10 mouse cellular contexts compared by ENCODE assay signal in genomic region chr13:95535461-95536116, GRCm38 (mm10). TPM values are rescaled to one million over a fixed set of nuclear protein-coding genes. Genes with fewer than 3 reads are reported as not detected.
DNase-seq lines count a peak whose midpoint lies in the region; ATAC-seq and TF ChIP-seq lines count a peak whose summit lies in the region.
"Had no signal": no experiment of that assay in that cellular context is flagged by ENCODE, and none has a peak within 500 bp of the region (broad histone marks: within the 10 kb centered on the region; RNA-seq: fewer than 3 reads in every experiment).

No protein-coding gene starts in this region.

- intact Hi-C loops in heart, postnatal 25 days (cut with DNase I) = no loop called here

- H3K36me3 ChIP-seq in heart, embryonic 10.5 days = no peaks in the 10 kb centered on the region
- H3K36me3 ChIP-seq in MEL (ENCODE audit: control insufficient read depth in 1 of 2, insufficient read depth in 2 of 2, low read length in 2 of 2) = peaks cover 0 to 3% of the 10 kb centered on the region in 2 experiments; a peak in 1 of 4 replicates
- no peaks in the 10 kb centered on the region for H3K36me3 ChIP-seq in forebrain, embryonic 13.5 days (ENCODE audit: poor library complexity, severe bottlenecking)

- 3% methylated on average over 11 of the region's 11 CpGs for WGBS in heart, embryonic 10.5 days
- WGBS in forebrain, embryonic 13.5 days = 4% methylated on average over 11 of the region's 11 CpGs

- ATAC-seq in forebrain, embryonic 13.5 days = peak; percentile 36; the same call in 1 of the 2 replicates
- ATAC-seq: inflammation-experienced regulatory T-cells, adult 6 months had no signal

- H3K79me2 ChIP-seq in MEL (ENCODE audit: control insufficient read depth, insufficient read depth, low read length, poor library complexity) = no peaks in the 10 kb centered on the region

- TF ChIP-seq EP300 in MEL (IDR thresholded peaks at IDR 0.05; ENCODE audit: low read depth in 1 of 2, low read length in 2 of 2) = peak in 1 of 2 experiments; percentile 38; a peak in 2 of 4 replicates

- DNase-seq in heart, embryonic 10.5 days (ENCODE audit: low spot score) = peak; percentile 72
- DNase-seq in heart, postnatal 25 days (ENCODE audit: low spot score) = no peak
- DNase-seq in MEL (ENCODE audit: low read depth, low spot score) = peak; percentile 16
- DNase-seq in lung, postnatal 25 days (ENCODE audit: low spot score) = peak; percentile 68
- no peak for DNase-seq in spleen, postnatal 4 days (ENCODE audit: low spot score in 2 of 2)
- DNase-seq in left cerebral cortex, adult 8-10 months (ENCODE audit: low spot score in 2 of 2) = no peak
- DNase-seq in cerebellum, adult 11-12 months = no peak

- peak overlapping the region; percentile 59 for H3K27ac ChIP-seq in heart, embryonic 10.5 days
- no peak overlapping the region for H3K27ac ChIP-seq in MEL (ENCODE audit: control insufficient read depth, low read depth, low read length)
- no peak overlapping the region for H3K27ac ChIP-seq in forebrain, embryonic 13.5 days

- no peaks in the 10 kb centered on the region for H3K9me3 ChIP-seq in heart, embryonic 10.5 days
- H3K9me3 ChIP-seq in MEL (replicated peaks; ENCODE audit: insufficient read depth, low read length) = no peaks in the 10 kb centered on the region
- no peaks in the 10 kb centered on the region for H3K9me3 ChIP-seq in forebrain, embryonic 13.5 days (replicated peaks)

- no peak for TF ChIP-seq POLR2A in MEL (IDR thresholded peaks at IDR 0.05; ENCODE audit: control insufficient read depth in 1 of 2, insufficient read depth in 1 of 2, low read depth in 1 of 2, low read length in 2 of 2, poor library complexity in 1 of 2)

- peak overlapping the region; percentile 47 for H3K4me2 ChIP-seq in forebrain, embryonic 13.5 days

- peaks cover 41% of the 10 kb centered on the region for H3K4me1 ChIP-seq in heart, embryonic 10.5 days
- H3K4me1 ChIP-seq in MEL (ENCODE audit: control insufficient read depth in 1 of 2, insufficient read depth in 2 of 2, low read length in 2 of 2) = peaks cover 0 to 6% of the 10 kb centered on the region in 2 experiments; a peak in 1 of 4 replicates
- H3K4me1 ChIP-seq in forebrain, embryonic 13.5 days = peaks cover 26% of the 10 kb centered on the region

- no peak for TF ChIP-seq CTCF in MEL (IDR thresholded peaks at IDR 0.05 in 2 of 3, conservative IDR thresholded peaks at IDR 0.05 in 1 of 3; ENCODE audit: control insufficient read depth in 1 of 3, insufficient read depth in 1 of 3, low read depth in 2 of 3, low read length in 3 of 3, poor library complexity in 1 of 3, severe bottlenecking in 1 of 3)

- no peaks in the 10 kb centered on the region; the same call in 1 of the 2 replicates for H3K27me3 ChIP-seq in heart, embryonic 10.5 days (ENCODE audit: insufficient read depth, poor library complexity, severe bottlenecking)
- H3K27me3 ChIP-seq in MEL (ENCODE audit: control insufficient read depth in 1 of 2, insufficient read depth in 2 of 2, low read length in 2 of 2) = peaks cover under 1 to 9% of the 10 kb centered on the region in 2 experiments
- no peaks in the 10 kb centered on the region for H3K27me3 ChIP-seq in forebrain, embryonic 13.5 days

- peak overlapping the region; percentile 38 for H3K4me3 ChIP-seq in heart, embryonic 10.5 days
- no peak overlapping the region for H3K4me3 ChIP-seq in MEL (ENCODE audit: control insufficient read depth in 1 of 2, insufficient read depth in 1 of 2, low read depth in 2 of 2, low read length in 2 of 2)
- H3K4me3 ChIP-seq in forebrain, embryonic 13.5 days = no peak overlapping the region

- H3K9ac ChIP-seq in MEL (ENCODE audit: control insufficient read depth, low read depth, low read length, poor library complexity, severe bottlenecking) = no peak overlapping the region
- no peak overlapping the region for H3K9ac ChIP-seq in forebrain, embryonic 13.5 days

- no peak for TF ChIP-seq RAD21 in MEL (IDR thresholded peaks at IDR 0.05; ENCODE audit: low read depth, low read length)

TF ChIP-seq in MEL, 35 proteins besides CTCF, POLR2A, EP300 and RAD21:
- TF ChIP-seq CHD2 (IDR thresholded peaks at IDR 0.05; ENCODE audit: low read length) (no peak), TCF12 (IDR thresholded peaks at IDR 0.05; ENCODE audit: low read depth, low read length) (peak; percentile 65; the same call in 1 of the 2 replicates)
TF ChIP-seq in MEL: peak in this region for 1.

RNA-seq across cellular contexts. Expression of gene F2rl1, which starts 10.6 kb away (rescaled TPM):
- polyA plus RNA-seq in heart, embryonic 10.5 days (2016; fragmentation: Nextera tagmentation; extraction: Ambion mirVana) = 0.23 TPM in 1 of 2 replicates, not detected in the other
- total RNA-seq in heart, postnatal 25 days (2021) = under 1 TPM; 0.48 to 0.65 TPM
- not detected in 2 replicates for total RNA-seq in MEL (2012; rRNA removed)
- polyA plus RNA-seq in MEL (2012; ENCODE audit: insufficient read depth in 1 of 2, insufficient read length in 2 of 2, low read depth in 1 of 2, low replicate concordance in 2 of 2, missing spikeins in 1 of 2) = under 1 TPM in 1 of 2 experiments, not detected in 1; 0.06 TPM
- 0.08 TPM in 1 of 2 replicates, not detected in the other for polyA plus RNA-seq in forebrain, embryonic 13.5 days (2015; fragmentation: Nextera tagmentation; extraction: Ambion mirVana)
- total RNA-seq in left cerebral cortex, adult 8-10 months (2022) = under 1 TPM; 0.13 to 0.44 (median 0.26) TPM

RNA-seq across cellular contexts. Expression of gene S100z, which starts 57.1 kb away (rescaled TPM):
- not detected in 2 replicates for polyA plus RNA-seq in heart, embryonic 10.5 days (2016; fragmentation: Nextera tagmentation; extraction: Ambion mirVana)
- total RNA-seq in heart, postnatal 25 days (2021) = not detected
- total RNA-seq in MEL (2012; rRNA removed) = not detected in 2 replicates
- polyA plus RNA-seq in MEL (2012; ENCODE audit: insufficient read depth in 1 of 2, insufficient read length in 2 of 2, low read depth in 1 of 2, low replicate concordance in 2 of 2, missing spikeins in 1 of 2) = not detected
- not detected in 2 replicates for polyA plus RNA-seq in forebrain, embryonic 13.5 days (2015; fragmentation: Nextera tagmentation; extraction: Ambion mirVana)
- not detected for total RNA-seq in left cerebral cortex, adult 8-10 months (2022)
- polyA plus RNA-seq: inflammation-experienced regulatory T-cells, adult 6 months; spleen, adult 2 months had no signal

Comparison
In these comparisons a context has a peak if more than half of its experiments do, and no peak if none do; other contexts are left out.
1. DNase-seq: peak in heart, embryonic 10.5 days (single experiment), MEL (single experiment) and lung, postnatal 25 days (single experiment); none in heart, postnatal 25 days (single experiment), spleen, postnatal 4 days (0 of 2), left cerebral cortex, adult 8-10 months (0 of 2) and cerebellum, adult 11-12 months (single experiment).